10 mouse cellular contexts compared by ENCODE assay signal in the genomic region with DNA sequence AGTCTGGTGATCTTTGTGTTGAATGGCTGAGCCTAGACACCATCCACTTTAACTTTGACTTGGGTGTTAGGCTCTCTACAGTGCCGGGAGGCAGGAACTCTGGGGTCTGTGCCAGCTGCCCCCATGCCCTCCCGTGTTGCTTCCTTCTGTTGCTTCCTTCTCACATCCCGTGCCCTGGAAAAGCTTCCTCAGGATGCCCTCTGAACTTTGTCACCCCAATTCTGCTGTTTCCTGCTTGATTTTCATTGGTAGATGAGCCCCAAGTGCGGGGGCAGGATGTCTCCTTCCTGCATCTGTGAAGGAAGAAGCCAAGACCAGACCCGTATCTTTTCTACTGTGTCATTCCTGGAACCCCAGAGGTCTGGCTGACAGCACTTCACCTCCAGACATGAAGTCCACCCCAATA. TPM values are rescaled to one million over a fixed set of nuclear protein-coding genes. Genes with fewer than 3 reads are reported as not detected.
DNase-seq lines count a peak whose midpoint lies in the region; ATAC-seq and TF ChIP-seq lines count a peak whose summit lies in the region.
"Had no signal": no experiment of that assay in that cellular context is flagged by ENCODE, and none has a peak within 500 bp of the region (broad histone marks: within the 10 kb centered on the region; RNA-seq: fewer than 3 reads in every experiment).

No protein-coding gene starts in this region.

- no peaks in the 10 kb centered on the region for H3K9me3 ChIP-seq in intestine, embryonic 16.5 days (ENCODE audit: control insufficient read depth, low read length)
- H3K9me3 ChIP-seq in forebrain, postnatal 0 days (ENCODE audit: low read length) = no peaks in the 10 kb centered on the region

- TF ChIP-seq CTCF in forebrain, postnatal 0 days (IDR thresholded peaks at IDR 0.05; ENCODE audit: low read depth) = no peak

- H3K27ac ChIP-seq in intestine, embryonic 16.5 days (ENCODE audit: low read length) = peak overlapping the region; percentile 71
- no peak overlapping the region for H3K27ac ChIP-seq in forebrain, postnatal 0 days (ENCODE audit: low read depth, low read length)
- H3K27ac ChIP-seq: liver, embryonic 14.5 days had no signal

- peak; percentile 43 for DNase-seq in heart, adult 8-10 months (ENCODE audit: low spot score)
- DNase-seq in heart, postnatal 25 days (ENCODE audit: low spot score) = no peak
- peak; percentile 61 for DNase-seq in adrenal gland, postnatal 14 days
- peak; percentile 35 for DNase-seq in lung, postnatal 14 days
- DNase-seq in right cerebral cortex, adult 2 months (ENCODE audit: low spot score in 2 of 2) = no peak
- no peak for DNase-seq in embryo, embryonic 11 days
- no peak for DNase-seq in forebrain, postnatal 0 days

- H3K27me3 ChIP-seq in intestine, embryonic 16.5 days (replicated peaks; ENCODE audit: control insufficient read depth, insufficient read depth, low read length) = no peaks in the 10 kb centered on the region
- H3K27me3 ChIP-seq in forebrain, postnatal 0 days (ENCODE audit: insufficient read depth, low read length) = no peaks in the 10 kb centered on the region

- intact Hi-C loops in heart, postnatal 25 days (cut with DNase I) = no loop called here

- no peaks in the 10 kb centered on the region for H3K36me3 ChIP-seq in intestine, embryonic 16.5 days (ENCODE audit: control insufficient read depth, insufficient read depth, low read length)
- no peaks in the 10 kb centered on the region for H3K36me3 ChIP-seq in forebrain, postnatal 0 days (ENCODE audit: insufficient read depth)

- WGBS in intestine, embryonic 16.5 days = 64% methylated on average over 5 of the region's 5 CpGs
- 79% methylated on average over 5 of the region's 5 CpGs for WGBS in forebrain, postnatal 0 days

- H3K4me1 ChIP-seq in intestine, embryonic 16.5 days (ENCODE audit: control insufficient read depth, insufficient read depth, low read length) = peaks cover 18% of the 10 kb centered on the region; the same call in 1 of the 2 replicates
- no peaks in the 10 kb centered on the region for H3K4me1 ChIP-seq in forebrain, postnatal 0 days (ENCODE audit: insufficient read depth)

- H3K4me3 ChIP-seq in intestine, embryonic 16.5 days (ENCODE audit: low read length) = no peak overlapping the region
- H3K4me3 ChIP-seq in forebrain, postnatal 0 days (ENCODE audit: low read depth, low read length) = no peak overlapping the region

- H3K4me2 ChIP-seq in intestine, embryonic 16.5 days (ENCODE audit: low read depth, low read length) = no peak overlapping the region
- no peak overlapping the region for H3K4me2 ChIP-seq in forebrain, postnatal 0 days (ENCODE audit: low read depth)

- H3K9ac ChIP-seq in intestine, embryonic 16.5 days (ENCODE audit: low read depth, low read length) = no peak overlapping the region; the same call in 1 of the 2 replicates
- no peak overlapping the region for H3K9ac ChIP-seq in forebrain, postnatal 0 days
- H3K9ac ChIP-seq: liver, embryonic 14.5 days had no signal

- no peak for ATAC-seq in intestine, embryonic 16.5 days
- no peak for ATAC-seq in forebrain, postnatal 0 days

RNA-seq across cellular contexts. Expression of gene Cstad, which starts 41.4 kb away (rescaled TPM):
- total RNA-seq in heart, adult 8-10 months (2022) = 1 to 10 TPM in 3 of 4 experiments, under 1 TPM in 1; 0.69 to 2.3 (median 1.5) TPM
- total RNA-seq in heart, postnatal 25 days (2021) = 1 to 10 TPM; 1.2 TPM
- total RNA-seq in adrenal gland, postnatal 14 days (2021) = 1.6 and 3.5 TPM in 2 replicates
- polyA plus RNA-seq in intestine, embryonic 16.5 days (2015; fragmentation: Nextera tagmentation; extraction: Ambion mirVana) = 0.58 and 0.99 TPM in 2 replicates
- total RNA-seq in forebrain, postnatal 0 days (2014; rRNA removed) = 3.8 and 4.1 TPM in 2 replicates
- 0.65 and 1.2 TPM in 2 replicates for polyA plus RNA-seq in forebrain, postnatal 0 days (2015; fragmentation: Nextera tagmentation; extraction: Ambion mirVana)
- total RNA-seq: common myeloid progenitor, adult 5-6 weeks had no signal

Comparison
In these comparisons a context has a peak if more than half of its experiments do, and no peak if none do; other contexts are left out.
1. DNase-seq: peak in heart, adult 8-10 months (single experiment), adrenal gland, postnatal 14 days (single experiment) and lung, postnatal 14 days (single experiment); none in heart, postnatal 25 days (single experiment), right cerebral cortex, adult 2 months (0 of 2), embryo, embryonic 11 days (single experiment) and forebrain, postnatal 0 days (single experiment).